In genomic region chr10:120957486-120957885, GRCm38 (mm10) we compare ENCODE assay signal across 2 mouse cellular contexts.
A peak's percentile ranks its signal among the peaks of the same experiment; 100 is the strongest.
TF ChIP-seq lines count a peak whose summit lies in the region.

No protein-coding gene starts in this region.

TF ChIP-seq in MEL, 35 proteins besides CTCF, POLR2A, EP300 and RAD21 (continued from another document):
- no peak for TF ChIP-seq MXI1 (IDR thresholded peaks at IDR 0.05; ENCODE audit: low read depth, low read length)
- no peak for TF ChIP-seq SMC3 (IDR thresholded peaks at IDR 0.05; ENCODE audit: low read depth, low read length)
- no peak for TF ChIP-seq MEF2A (IDR thresholded peaks at IDR 0.05; ENCODE audit: extremely low read depth, insufficient replicate concordance, low read depth, low read length, poor library complexity, severe bottlenecking)
- TF ChIP-seq BHLHE40 (IDR thresholded peaks at IDR 0.05; ENCODE audit: borderline replicate concordance, low read depth, low read length): no peak

TF ChIP-seq in myocyte, 11 proteins besides CTCF, POLR2A, EP300 and RAD21 (continued from another document):
- TF ChIP-seq POLR2AphosphoS2 (IDR thresholded peaks at IDR 0.05; ENCODE audit: insufficient read length, low read depth): no peak
- TF ChIP-seq TCF3 (IDR thresholded peaks at IDR 0.05; ENCODE audit: insufficient read length, low read depth): peak; percentile 92
- no peak for TF ChIP-seq CEBPB (IDR thresholded peaks at IDR 0.05; ENCODE audit: insufficient read depth, poor library complexity, severe bottlenecking)
- TF ChIP-seq MYOG (IDR thresholded peaks at IDR 0.05; ENCODE audit: control insufficient read depth in 1 of 3, insufficient read depth in 1 of 3, insufficient read length in 2 of 3, low read depth in 2 of 3): peak in 2 of 3 experiments; percentile 88 to 93
- TF ChIP-seq USF1 (IDR thresholded peaks at IDR 0.05; ENCODE audit: low read depth): no peak
